Mouse (Mus musculus): ENCODE data around the gene Ctnnd1. TPM values are rescaled to one million over a fixed set of nuclear protein-coding genes. Genes with fewer than 3 reads are reported as not detected.
"Not testable (repeated sequence)": the region's sequence is repeated elsewhere in the genome, so short reads cannot be mapped to it uniquely, and the experiment has no call there.

Gene Ctnnd1
- total RNA-seq (2021) = 100 to 1,000 TPM; 112 to 126 TPM
- long read RNA-seq, experiment 1, partial matches to known transcripts = 1 of 12 reads
- long read RNA-seq, experiment 1, other reads (novel, unspliced or antisense) = 11 of 12 reads
- long read RNA-seq, experiment 2, full-length matches to known transcripts = 1 of 16 reads
- long read RNA-seq, experiment 2, partial matches to known transcripts = 4 of 16 reads
- long read RNA-seq, experiment 2, other reads (novel, unspliced or antisense) = 11 of 16 reads

GRCm38 (mm10) chr2:84650464-84651195 is at the start of gene Ctnnd1:
Gene Ctnnd1 (minus strand): TSS chr2:84650765.
- DNase-seq = peak; percentile 90

GRCm38 (mm10) chr2:84695007-84695695 is 44.6 kb upstream of the Ctnnd1 start:
- no peak for DNase-seq

- no peak for DNase-seq
Observed at GRCm38 (mm10) chr2:84690050-84690449, 39.5 kb upstream of the Ctnnd1 start.

GRCm38 (mm10) chr2:84688080-84688844 is 37.7 kb upstream of the Ctnnd1 start:
- no peak for DNase-seq

- DNase-seq = no peak
Observed at GRCm38 (mm10) chr2:84682605-84683183, 32.1 kb upstream of the Ctnnd1 start.

GRCm38 (mm10) chr2:84679016-84679415 is 28.5 kb upstream of the Ctnnd1 start, which contains the start of gene Tmx2:
Gene Tmx2 (minus strand): TSS chr2:84679140.
- no peak for DNase-seq

- peak; percentile 93 for DNase-seq
Observed at GRCm38 (mm10) chr2:84677968-84678880, 27.7 kb upstream of the Ctnnd1 start, which contains the start of the genes Gm28635 and Med19. Gene Gm28635 (minus strand): TSS chr2:84678041. Gene Med19 (plus strand): TSS chr2:84678402.

GRCm38 (mm10) chr2:84677270-84677967 is 26.9 kb upstream of the Ctnnd1 start:
- DNase-seq = no peak

- not testable (repeated sequence) for DNase-seq
Observed at GRCm38 (mm10) chr2:84671535-84671934, 21.0 kb upstream of the Ctnnd1 start.

- peak; percentile 90 for DNase-seq
Observed at GRCm38 (mm10) chr2:84670569-84670933, 20.0 kb upstream of the Ctnnd1 start, which contains the start of gene Selenoh. Gene Selenoh (minus strand): TSS chr2:84670770.

GRCm38 (mm10) chr2:84669828-84670568 is 19.4 kb upstream of the Ctnnd1 start:
- DNase-seq = peak; percentile 55

- DNase-seq = no peak
Observed at GRCm38 (mm10) chr2:84666081-84666480, 15.5 kb upstream of the Ctnnd1 start.

GRCm38 (mm10) chr2:84662866-84663265 is 12.3 kb upstream of the Ctnnd1 start:
- DNase-seq = peak; percentile 58

- DNase-seq = peak; percentile 63
Observed at GRCm38 (mm10) chr2:84660253-84660652, 9.7 kb upstream of the Ctnnd1 start.

GRCm38 (mm10) chr2:84658806-84659205 is 8.2 kb upstream of the Ctnnd1 start, which contains the start of gene Btbd18:
Gene Btbd18 (plus strand): TSS chr2:84659079.
- DNase-seq = no peak

GRCm38 (mm10) chr2:84655864-84656263 is 5.3 kb upstream of the Ctnnd1 start:
- DNase-seq = no peak

- DNase-seq = no peak
Observed at GRCm38 (mm10) chr2:84653354-84653753, 2.8 kb upstream of the Ctnnd1 start.

GRCm38 (mm10) chr2:84649674-84650073 is 891 bp downstream of the Ctnnd1 start:
- DNase-seq = peak; percentile 34

- DNase-seq = no peak
Observed at GRCm38 (mm10) chr2:84648369-84648768, 2.2 kb downstream of the Ctnnd1 start.

Measured in adrenal gland, postnatal 10 days (tissue).